Mouse (Mus musculus): Measurements from ENCODE around the gene Hcfc2.

DNA sequence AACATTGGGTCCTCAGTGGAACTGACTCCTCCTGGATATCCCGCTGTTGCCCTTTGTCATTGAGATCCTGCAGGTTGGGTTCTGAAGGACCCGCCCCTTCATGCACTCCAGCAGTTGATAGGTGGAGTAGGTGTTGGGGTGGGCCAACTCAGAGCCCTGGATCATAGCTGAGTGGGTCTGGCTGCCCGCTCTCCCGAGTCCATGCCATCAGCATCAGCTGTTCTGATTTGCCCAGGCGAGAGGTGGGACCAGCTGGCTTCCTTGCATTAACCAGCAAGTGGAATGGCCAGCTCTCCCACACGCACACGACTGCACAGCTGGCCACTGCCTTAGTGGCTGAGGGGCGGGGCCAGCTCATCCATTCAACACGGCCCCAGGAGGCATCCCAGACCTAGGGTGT lies 72.9 kb downstream of the Hcfc2 start:
- TF ChIP-seq CTCF (conservative IDR thresholded peaks at IDR 0.05; ENCODE audit: insufficient read depth, insufficient read length, low read depth, low read length), result no peak
- no peak for TF ChIP-seq POLR2A (IDR thresholded peaks at IDR 0.05; ENCODE audit: low read depth, low read length)

All from kidney, adult 2 months (tissue).